Mouse (Mus musculus): ENCODE data around the gene Rcn3. TPM values are rescaled to one million over a fixed set of nuclear protein-coding genes. Genes with fewer than 3 reads are reported as not detected.
"Not testable (repeated sequence)": the region's sequence is repeated elsewhere in the genome, so short reads cannot be mapped to it uniquely, and the experiment has no call there.

Gene Rcn3
- polyA plus RNA-seq, 1 experiment: 112 TPM

GRCm38 (mm10) chr7:45124224-45125143, 32.5 kb upstream of the Rcn3 start, which contains the start of gene Rps11:
TSS of gene Rps11 (minus strand) at chr7:45124439.
- peak; percentile 95 for DNase-seq (ENCODE audit: low read depth)

- DNase-seq (ENCODE audit: low read depth): no peak
Observed at GRCm38 (mm10) chr7:45123186-45123570, 31.2 kb upstream of the Rcn3 start.

- DNase-seq (ENCODE audit: low read depth): no peak
Observed at GRCm38 (mm10) chr7:45122561-45123185, 30.7 kb upstream of the Rcn3 start.

GRCm38 (mm10) chr7:45121966-45122365, 29.9 kb upstream of the Rcn3 start:
- no peak for DNase-seq (ENCODE audit: low read depth)

- DNase-seq (ENCODE audit: low read depth): no peak
Observed at GRCm38 (mm10) chr7:45121404-45121803, 29.4 kb upstream of the Rcn3 start.

- no peak for DNase-seq (ENCODE audit: low read depth)
Observed at GRCm38 (mm10) chr7:45119780-45120709, 28.0 kb upstream of the Rcn3 start.

GRCm38 (mm10) chr7:45118336-45118735, 26.3 kb upstream of the Rcn3 start:
- DNase-seq (ENCODE audit: low read depth): no peak

- no peak for DNase-seq (ENCODE audit: low read depth)
Observed at GRCm38 (mm10) chr7:45117566-45117965, 25.5 kb upstream of the Rcn3 start.

GRCm38 (mm10) chr7:45113476-45113875, 21.5 kb upstream of the Rcn3 start:
- DNase-seq (ENCODE audit: low read depth): no peak

GRCm38 (mm10) chr7:45112529-45112928, 20.5 kb upstream of the Rcn3 start:
- DNase-seq (ENCODE audit: low read depth): no peak

GRCm38 (mm10) chr7:45111940-45112339, 19.9 kb upstream of the Rcn3 start:
- no peak for DNase-seq (ENCODE audit: low read depth)

GRCm38 (mm10) chr7:45110089-45110488, 18.1 kb upstream of the Rcn3 start:
- DNase-seq (ENCODE audit: low read depth): not testable (repeated sequence)

GRCm38 (mm10) chr7:45107052-45107645, 15.1 kb upstream of the Rcn3 start:
- no peak for DNase-seq (ENCODE audit: low read depth)

- no peak for DNase-seq (ENCODE audit: low read depth)
Observed at GRCm38 (mm10) chr7:45106441-45106840, 14.4 kb upstream of the Rcn3 start.

- DNase-seq (ENCODE audit: low read depth): no peak
Observed at GRCm38 (mm10) chr7:45105491-45105890, 13.5 kb upstream of the Rcn3 start.

GRCm38 (mm10) chr7:45104941-45105340, 12.9 kb upstream of the Rcn3 start:
- DNase-seq (ENCODE audit: low read depth): no peak

- DNase-seq (ENCODE audit: low read depth): peak; percentile 93
Observed at GRCm38 (mm10) chr7:45103652-45104180, 11.7 kb upstream of the Rcn3 start, which contains the start of gene Fcgrt. TSS of gene Fcgrt (minus strand) at chr7:45103851.

- DNase-seq (ENCODE audit: low read depth): no peak
Observed at GRCm38 (mm10) chr7:45102940-45103585, 11.0 kb upstream of the Rcn3 start.

- no peak for DNase-seq (ENCODE audit: low read depth)
Observed at GRCm38 (mm10) chr7:45102441-45102840, 10.4 kb upstream of the Rcn3 start.

GRCm38 (mm10) chr7:45100046-45100445, 8.0 kb upstream of the Rcn3 start:
- DNase-seq (ENCODE audit: low read depth): no peak

Measured in gonadal fat pad, adult 2 months (tissue).